Mouse (Mus musculus): ENCODE results near the gene Slc22a6.

- TF ChIP-seq CTCF (IDR thresholded peaks at IDR 0.05; ENCODE audit: insufficient read depth, low read depth, low read length) (no peak), POLR2A (IDR thresholded peaks at IDR 0.05; ENCODE audit: insufficient read depth, low read depth, low read length) (no peak)
These were observed 32.5 kb upstream of the Slc22a6 start for GRCm38 (mm10) chr19:8585298-8585697.
